Mouse (Mus musculus) forebrain, postnatal 0 days (tissue): ENCODE data around the gene Tardbp. TPM values are rescaled to one million over a fixed set of nuclear protein-coding genes. Genes with fewer than 3 reads are reported as not detected.

Experiments used
- ATAC-seq: fragments of 200-750 bp; cut with Nextera tagmentation; 2 replicates; pipeline ENCODE4 v1.8.0; 2017; ENCODE audit warnings: mild to moderate bottlenecking, moderate library complexity
- DNase-seq: peaks from one replicate; pipeline ENCODE4 v3.0.0-alpha.2; 2015
- H3K27ac ChIP-seq: fragments of 300-500 bp; sonication (generic); 2 replicates; pipeline ENCODE4 v1.5.1; 2014; ENCODE audit warnings: low read depth, mild to moderate bottlenecking, antibody characterized with exemption, low read length, moderate library complexity, mixed read lengths
- H3K27me3 ChIP-seq: fragments of 300-500 bp; sonication (generic); 2 replicates; pipeline ENCODE4 v1.6.1; 2014; ENCODE audit warnings: mild to moderate bottlenecking, low read length, mixed read lengths; ENCODE audit not compliant: insufficient read depth
- H3K36me3 ChIP-seq: fragments of 300-500 bp; sonication (generic); 2 replicates; pipeline ENCODE4 v1.6.1; 2014; ENCODE audit warnings: mild to moderate bottlenecking, moderate library complexity; ENCODE audit not compliant: insufficient read depth
- H3K4me1 ChIP-seq: fragments of 300-500 bp; sonication (generic); 2 replicates; pipeline ENCODE4 v1.6.1; 2014; ENCODE audit warnings: antibody characterized with exemption; ENCODE audit not compliant: insufficient read depth
- H3K4me2 ChIP-seq: fragments of 300-500 bp; sonication (generic); 2 replicates; pipeline ENCODE4 v1.6.1; 2014; ENCODE audit warnings: low read depth, mild to moderate bottlenecking, moderate library complexity
- H3K4me3 ChIP-seq: fragments of 300-500 bp; sonication (generic); 2 replicates; pipeline ENCODE4 v1.5.1; 2014; ENCODE audit warnings: low read depth, low read length, mixed read lengths
- H3K9ac ChIP-seq: fragments of 300-500 bp; sonication (generic); 2 replicates; pipeline ENCODE4 v1.6.1; 2014; ENCODE audit warnings: mild to moderate bottlenecking
- H3K9me3 ChIP-seq: fragments of 300-500 bp; sonication (generic); 2 replicates; pipeline ENCODE4 v1.6.1; 2016; ENCODE audit warnings: low read length
- CTCF ChIP-seq: sonication (generic); IDR thresholded peaks from 2 replicates; pipeline ENCODE4 v1.5.1; 2016; ENCODE audit warnings: antibody characterized with exemption, control low read depth, low read depth
- WGBS: fragments of 180-500 bp; shearing (Covaris S2); extraction: QIAGEN DNeasy Blood & Tissue Kit; methylation state at CpG from one replicate; pipeline ENCODE4 v1.1.7; 2014; 5-methylcytosine and 5-hydroxymethylcytosine counted together
- polyA plus RNA-seq: library from polyadenylated mRNA; unstranded; fragments of >200 nt; fragmentation: Nextera tagmentation; extraction: Ambion mirVana; gene quantifications from 2 replicates; pipeline ENCODE4 v1.2.1, GENCODE M21; 2015
- total RNA-seq: library from RNA; depleted of rRNA; stranded (reverse); fragments of >200 nt; gene quantifications from 2 replicates; pipeline ENCODE4 v1.2.3, GENCODE M21; 2014

The Tardbp gene
- total and polyA plus RNA-seq, 2 experiments from 2014 or later: 104 to 159 TPM

DNA sequence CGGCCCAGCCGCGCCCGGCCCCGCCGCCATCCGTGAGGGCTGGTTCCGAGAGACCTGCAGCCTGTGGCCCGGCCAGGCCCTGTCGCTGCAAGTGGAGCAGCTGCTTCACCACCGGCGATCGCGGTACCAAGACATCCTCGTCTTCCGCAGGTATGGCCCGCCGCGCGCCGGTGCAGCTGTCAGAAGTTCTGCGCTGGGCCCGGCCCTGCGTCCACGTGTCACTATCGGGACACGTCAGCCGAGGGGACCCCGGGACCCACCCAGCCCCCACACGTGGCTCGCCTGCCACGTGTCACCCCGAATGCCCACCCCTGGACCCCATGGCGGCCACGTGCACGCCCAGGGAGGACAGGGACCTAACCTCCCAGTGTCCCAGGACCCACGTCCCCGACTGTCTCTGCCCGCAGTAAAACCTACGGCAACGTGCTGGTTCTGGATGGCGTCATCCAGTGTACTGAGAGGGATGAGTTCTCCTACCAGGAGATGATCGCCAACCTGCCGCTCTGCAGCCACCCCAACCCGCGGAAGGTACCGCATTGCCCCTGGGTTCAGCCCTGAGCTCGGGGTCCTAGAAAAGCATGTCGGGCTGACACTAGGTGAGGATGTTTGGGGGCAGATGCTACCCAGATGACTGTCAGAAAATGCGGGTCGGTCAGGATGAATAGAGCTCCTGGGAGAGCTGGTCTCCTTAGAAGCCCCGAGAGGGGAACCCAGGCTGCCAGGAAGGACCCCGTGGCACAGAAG is 35.0 kb downstream of the Tardbp start:
- H3K4me2 ChIP-seq: peak overlapping the region; percentile 76
- DNase-seq: peak; percentile 63
- no peak for TF ChIP-seq CTCF
- H3K4me3 ChIP-seq: peak overlapping the region; percentile 72
- peaks cover 6% of the 10 kb centered on the region; the same call in 1 of the 2 replicates for H3K4me1 ChIP-seq
- H3K9me3 ChIP-seq: no peaks in the 10 kb centered on the region
- H3K9ac ChIP-seq: peak overlapping the region; percentile 69
- H3K27ac ChIP-seq: peak overlapping the region; percentile 78
- peak; percentile 42 for ATAC-seq
- H3K36me3 ChIP-seq: peaks cover 33% of the 10 kb centered on the region
- no peaks in the 10 kb centered on the region for H3K27me3 ChIP-seq
- 4% methylated on average over 53 of the region's 53 CpGs for WGBS

DNA sequence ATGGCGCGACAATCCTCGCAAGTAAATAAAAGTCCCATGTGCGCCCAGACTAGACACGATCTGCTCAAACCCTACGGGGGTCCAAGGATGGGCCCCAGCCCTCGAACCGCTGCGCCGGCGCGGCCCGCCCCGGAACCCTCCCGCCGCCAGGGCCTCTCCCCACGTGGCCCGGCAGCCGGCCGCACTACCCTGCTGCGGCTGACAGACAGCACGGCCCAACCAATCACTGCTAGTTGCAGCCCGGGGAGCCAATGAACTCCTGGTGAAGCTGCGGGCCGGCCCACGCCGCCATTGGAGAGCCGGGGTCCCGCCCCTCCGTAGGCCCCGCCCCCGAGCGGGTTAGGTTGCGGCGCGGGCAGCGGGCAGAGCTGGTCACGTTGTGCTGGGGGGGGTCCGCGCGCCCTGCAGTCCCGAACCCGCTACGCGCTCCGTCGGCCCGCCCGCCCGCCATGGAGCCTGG is 35.6 kb downstream of the Tardbp start, which contains the start of gene Srm:
Gene Srm, plus strand, starts transcription at position 333 of the 460 bp plus-strand sequence.
- no peak for TF ChIP-seq CTCF
- peak; percentile 98 for ATAC-seq
- Histone ChIP-seq H3K27me3 (no peaks in the 10 kb centered on the region), H3K9ac (peak within 1 kb of the TSS; percentile 69), H3K4me3 (peak within 1 kb of the TSS; percentile 72), H3K27ac (peak within 1 kb of the TSS; percentile 78), H3K4me1 (peaks cover 6% of the 10 kb centered on the region; the same call in 1 of the 2 replicates), H3K9me3 (no peaks in the 10 kb centered on the region), H3K36me3 (peaks cover 30% of the 10 kb centered on the region), H3K4me2 (peak within 1 kb of the TSS; percentile 76)
- peak; percentile 98 for DNase-seq
- under 1% methylated on average over 47 of the region's 50 CpGs for WGBS

DNA sequence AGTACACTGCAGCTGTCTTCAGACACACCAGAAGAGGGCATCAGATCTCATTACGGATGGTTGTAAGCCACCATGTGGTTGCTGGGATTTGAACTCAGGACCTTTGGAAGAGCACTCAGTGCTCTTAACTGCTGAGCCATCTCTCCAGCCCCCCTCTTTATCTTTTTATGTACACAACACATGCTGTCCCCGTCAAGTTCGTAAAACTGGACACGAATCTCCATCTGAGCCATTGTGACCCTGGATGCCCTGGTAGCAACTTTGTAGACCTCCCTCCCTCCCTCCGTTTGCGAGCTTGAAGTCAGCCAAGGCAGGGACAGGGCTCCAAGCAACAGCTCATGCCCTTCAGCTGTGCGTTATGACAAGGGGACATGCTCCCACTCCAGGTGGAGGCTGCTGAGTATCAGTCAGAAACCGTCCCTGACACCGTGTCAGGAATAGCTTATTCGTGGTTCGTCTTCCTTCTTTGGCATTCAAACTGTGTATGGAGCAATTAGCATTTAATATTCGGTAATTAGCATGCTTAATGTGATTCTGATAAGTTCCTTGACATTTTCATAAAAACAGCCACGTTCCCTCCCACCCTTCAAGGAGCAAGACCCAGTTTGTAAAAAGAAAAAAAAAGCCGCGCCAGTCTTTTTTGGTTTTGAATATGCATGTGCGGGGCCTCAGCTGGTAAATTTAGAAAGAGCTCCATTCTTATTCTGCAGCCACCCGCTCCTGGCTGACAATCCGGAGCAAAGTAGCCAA is 36.2 kb downstream of the Tardbp start:
- peak overlapping the region; percentile 78 for H3K27ac ChIP-seq
- WGBS: 3% methylated on average over 18 of the region's 18 CpGs
- peak overlapping the region; percentile 69; the same call in 1 of the 2 replicates for H3K9ac ChIP-seq
- H3K4me3 ChIP-seq: peak overlapping the region; percentile 72
- no peaks in the 10 kb centered on the region for H3K27me3 ChIP-seq
- TF ChIP-seq CTCF: no peak
- ATAC-seq (peak; percentile 39), DNase-seq (no peak)
- peaks cover 25% of the 10 kb centered on the region for H3K36me3 ChIP-seq
- H3K9me3 ChIP-seq: no peaks in the 10 kb centered on the region
- H3K4me2 ChIP-seq: peak overlapping the region; percentile 76
- peaks cover 6% of the 10 kb centered on the region; the same call in 1 of the 2 replicates for H3K4me1 ChIP-seq

DNA sequence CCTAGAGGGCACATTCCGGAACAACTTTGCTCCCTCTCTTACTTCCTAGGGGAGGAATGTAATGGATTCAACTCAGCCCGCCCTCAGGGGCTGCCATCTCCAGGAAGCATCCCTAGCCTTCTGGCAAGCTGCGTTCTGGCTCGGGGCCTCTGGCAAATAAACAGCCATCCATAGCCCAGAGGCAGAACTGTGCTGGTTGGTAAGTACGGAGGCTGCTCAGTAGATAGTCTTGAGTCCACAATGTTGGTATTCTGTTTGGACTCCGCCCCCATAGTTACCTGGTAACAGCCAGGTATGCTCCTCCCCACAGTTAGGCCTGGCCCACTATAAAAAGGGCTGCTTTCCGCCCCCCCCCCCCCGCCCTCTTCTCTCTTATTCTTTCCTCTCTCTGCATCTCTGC is 37.3 kb downstream of the Tardbp start:
- H3K9me3 ChIP-seq: no peaks in the 10 kb centered on the region
- WGBS: 53% methylated on average over 6 of the region's 8 CpGs
- H3K4me2 ChIP-seq: no peak overlapping the region
- no peak overlapping the region for H3K9ac ChIP-seq
- no peak for ATAC-seq
- H3K27ac ChIP-seq: no peak overlapping the region
- DNase-seq: peak; percentile 60
- no peak overlapping the region for H3K4me3 ChIP-seq
- peaks cover 6% of the 10 kb centered on the region; the same call in 1 of the 2 replicates for H3K4me1 ChIP-seq
- TF ChIP-seq CTCF: no peak
- no peaks in the 10 kb centered on the region for H3K27me3 ChIP-seq
- H3K36me3 ChIP-seq: peaks cover 15% of the 10 kb centered on the region

DNA sequence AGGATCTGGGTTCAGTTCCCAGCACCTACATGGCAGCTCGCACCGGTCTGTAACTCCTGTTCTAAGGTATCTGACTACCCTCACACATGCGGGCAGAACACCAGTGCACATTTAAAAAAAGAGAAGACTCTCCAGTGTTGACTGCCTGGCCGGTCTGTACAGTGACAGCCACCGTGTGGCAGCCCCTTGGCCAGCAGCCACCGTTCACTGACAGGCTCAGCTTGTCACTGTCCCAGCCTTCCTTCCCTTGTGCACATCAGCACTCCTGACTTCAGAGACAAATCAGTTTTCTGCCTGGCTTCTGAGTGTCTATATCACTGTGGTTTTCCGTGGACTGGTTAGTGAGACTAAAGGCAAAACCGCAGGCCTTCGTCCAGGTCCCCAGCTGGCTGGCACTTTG is 38.0 kb downstream of the Tardbp start:
- ATAC-seq (no peak), DNase-seq (peak; percentile 18)
- Histone ChIP-seq H3K4me1 (peaks cover 6% of the 10 kb centered on the region; the same call in 1 of the 2 replicates), H3K9me3 (no peaks in the 10 kb centered on the region), H3K4me2 (no peak overlapping the region), H3K27me3 (no peaks in the 10 kb centered on the region), H3K27ac (no peak overlapping the region), H3K4me3 (no peak overlapping the region), H3K9ac (no peak overlapping the region), H3K36me3 (peaks cover 7% of the 10 kb centered on the region)
- TF ChIP-seq CTCF: no peak
- 63% methylated on average over 9 of the region's 9 CpGs for WGBS

DNA sequence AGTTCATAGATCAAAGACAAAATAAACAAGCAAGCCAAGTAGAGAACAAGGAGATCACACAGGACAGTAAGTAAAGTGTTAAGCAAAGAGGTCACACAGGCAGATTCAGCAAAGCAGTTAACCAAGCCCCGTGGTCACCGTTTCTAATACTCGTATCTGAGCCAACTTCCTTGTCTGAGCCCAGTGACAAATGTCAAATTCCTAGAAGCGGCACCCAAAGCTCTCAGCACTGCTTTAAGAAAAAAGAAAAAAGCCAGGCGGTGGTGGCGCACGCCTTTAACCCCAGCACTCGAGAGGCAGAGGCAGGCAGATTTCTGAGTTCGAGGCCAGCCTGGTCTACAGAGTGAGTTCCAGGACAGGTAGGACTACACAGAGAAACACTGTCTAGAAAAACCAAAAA is 40.2 kb downstream of the Tardbp start:
- peaks cover 10% of the 10 kb centered on the region; the same call in 1 of the 2 replicates for H3K36me3 ChIP-seq
- no peaks in the 10 kb centered on the region for H3K27me3 ChIP-seq
- H3K27ac ChIP-seq: no peak overlapping the region
- no peak overlapping the region for H3K4me2 ChIP-seq
- 82% methylated on average over 9 of the region's 9 CpGs for WGBS
- H3K9me3 ChIP-seq: no peaks in the 10 kb centered on the region
- DNase-seq (no peak), ATAC-seq (no peak)
- H3K9ac ChIP-seq: no peak overlapping the region
- H3K4me1 ChIP-seq: no peaks in the 10 kb centered on the region
- H3K4me3 ChIP-seq: no peak overlapping the region
- no peak for TF ChIP-seq CTCF
